Mouse (Mus musculus) lung, adult 2 months (tissue): ENCODE data around the gene Utf1. TPM values are rescaled to one million over a fixed set of nuclear protein-coding genes. Genes with fewer than 3 reads are reported as not detected.

Experiments used
- DNase-seq: peaks from one replicate; pipeline ENCODE4 v3.0.0; 2022
- H3K4me1 ChIP-seq: fragments of 200-500 bp; 2 replicates; pipeline ENCODE4 v1.6.1; 2011; ENCODE audit warnings: low read length; ENCODE audit not compliant: control insufficient read depth, insufficient read depth
- H3K4me3 ChIP-seq: fragments of 200-500 bp; replicated peaks from 2 replicates; pipeline ENCODE3; 2011; ENCODE audit warnings: low read depth, mild to moderate bottlenecking, control low read depth, low read length; ENCODE audit errors: extremely low read depth
- CTCF ChIP-seq: fragments of 200-500 bp; IDR thresholded peaks from 2 replicates; pipeline ENCODE4 v1.5.1; 2011; ENCODE audit warnings: mild to moderate bottlenecking, low read length, control low read depth; ENCODE audit not compliant: insufficient read depth
- POLR2A ChIP-seq: fragments of 200-500 bp; IDR thresholded peaks from 2 replicates; pipeline ENCODE4 v1.6.1; 2011; ENCODE audit warnings: low read depth, mild to moderate bottlenecking, control low read depth, low read length, borderline replicate concordance; ENCODE audit errors: extremely low read depth
- WGBS: fragments of 180-500 bp; shearing (Covaris S2); methylation state at CpG from one replicate; pipeline ENCODE4 v1.1.7; 2018; 5-methylcytosine and 5-hydroxymethylcytosine counted together
- polyA plus RNA-seq: library from polyadenylated mRNA; depleted of rRNA; stranded (reverse); fragments of >200 nt; gene quantifications from 2 replicates; pipeline ENCODE4 v1.2.3, GENCODE M21; 2012

Utf1 gene
- polyA plus RNA-seq, 1 experiment: not detected

DNA sequence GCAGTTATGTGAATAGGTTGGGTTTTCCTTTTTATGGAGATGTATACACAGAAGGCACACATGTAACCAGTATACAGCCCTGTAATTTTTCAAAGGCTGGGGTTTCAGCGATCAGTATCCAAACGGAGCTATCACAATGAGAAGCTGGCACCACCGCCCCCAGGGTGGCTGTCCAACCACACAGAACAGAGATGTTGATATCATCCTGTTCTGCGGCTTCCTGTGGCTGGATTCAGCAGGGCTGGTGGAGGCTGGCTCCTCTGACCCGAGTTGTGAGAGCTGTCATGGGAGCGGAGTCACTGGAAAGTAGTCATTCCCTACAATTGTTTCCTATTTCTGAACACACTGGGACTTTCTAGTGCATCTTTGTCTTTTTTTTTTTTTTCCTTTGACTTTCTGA lies 38.3 kb upstream of the Utf1 start:
- no peak for DNase-seq
- no peak for TF ChIP-seq POLR2A
- TF ChIP-seq CTCF: no peak
- H3K4me1 ChIP-seq: no peaks in the 10 kb centered on the region
- no peak overlapping the region for H3K4me3 ChIP-seq
- WGBS: 13% methylated on average over 6 of the region's 6 CpGs

DNA sequence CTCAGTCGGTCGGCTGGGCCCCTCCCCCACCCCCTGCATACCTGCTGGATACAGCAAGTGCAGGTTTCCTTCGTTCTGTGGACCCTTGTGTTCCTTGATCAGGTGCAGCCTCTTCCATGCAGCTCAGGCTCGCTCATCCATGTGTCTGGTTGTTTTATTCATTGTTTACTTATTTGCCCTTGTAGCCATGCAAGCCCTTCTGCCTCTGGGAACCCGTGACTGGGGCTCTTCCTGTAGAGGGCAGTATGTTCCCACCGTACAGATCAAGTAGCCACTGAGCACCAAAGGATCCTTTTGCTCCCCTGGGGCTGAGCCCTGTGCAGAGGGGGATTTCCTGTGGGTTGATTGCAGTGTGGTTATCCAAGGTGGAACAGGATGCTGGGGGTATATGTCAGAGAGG lies 37.9 kb upstream of the Utf1 start:
- DNase-seq: peak; percentile 8
- Histone ChIP-seq H3K4me1 (no peaks in the 10 kb centered on the region), H3K4me3 (no peak overlapping the region)
- WGBS: 5% methylated on average over 6 of the region's 6 CpGs
- TF ChIP-seq POLR2A: no peak
- peak; percentile 25; the same call in 1 of the 2 replicates for TF ChIP-seq CTCF

DNA sequence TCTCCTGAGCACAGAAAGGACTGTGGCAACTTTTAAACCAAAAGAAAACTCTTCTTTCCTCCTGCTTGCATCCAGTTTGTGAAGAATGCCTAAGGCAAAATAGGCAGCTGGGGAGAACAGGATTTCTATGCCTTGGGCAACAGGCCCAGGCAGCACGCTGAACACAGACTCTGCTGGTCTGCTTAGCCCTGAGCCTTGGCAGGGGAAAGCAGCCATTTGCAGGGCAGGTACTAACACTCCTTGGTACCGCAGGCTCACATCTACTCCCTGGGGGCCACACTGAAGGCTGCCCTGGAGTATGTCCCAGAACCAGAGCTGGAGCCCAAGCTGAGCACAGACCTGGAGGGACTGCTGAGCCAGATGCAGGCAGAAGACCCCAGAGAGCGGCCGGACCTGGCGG lies 35.4 kb upstream of the Utf1 start:
- TF ChIP-seq CTCF: no peak
- no peak for TF ChIP-seq POLR2A
- no peak for DNase-seq
- Histone ChIP-seq H3K4me3 (no peak overlapping the region), H3K4me1 (no peaks in the 10 kb centered on the region)
- WGBS: 75% methylated on average over 5 of the region's 5 CpGs

GRCm38 (mm10) chr7:139909469-139909868 lies 34.1 kb upstream of the Utf1 start:
- Histone ChIP-seq H3K4me3 (no peak overlapping the region), H3K4me1 (no peaks in the 10 kb centered on the region)
- WGBS: 56% methylated on average over 6 of the region's 6 CpGs
- TF ChIP-seq CTCF (no peak), POLR2A (no peak)
- no peak for DNase-seq

GRCm38 (mm10) chr7:139910204-139910835 lies 33.3 kb upstream of the Utf1 start:
- H3K4me1 ChIP-seq: no peaks in the 10 kb centered on the region
- DNase-seq: no peak
- H3K4me3 ChIP-seq: no peak overlapping the region
- TF ChIP-seq CTCF (no peak), POLR2A (no peak)
- WGBS: 52% methylated on average over 11 of the region's 11 CpGs

DNA sequence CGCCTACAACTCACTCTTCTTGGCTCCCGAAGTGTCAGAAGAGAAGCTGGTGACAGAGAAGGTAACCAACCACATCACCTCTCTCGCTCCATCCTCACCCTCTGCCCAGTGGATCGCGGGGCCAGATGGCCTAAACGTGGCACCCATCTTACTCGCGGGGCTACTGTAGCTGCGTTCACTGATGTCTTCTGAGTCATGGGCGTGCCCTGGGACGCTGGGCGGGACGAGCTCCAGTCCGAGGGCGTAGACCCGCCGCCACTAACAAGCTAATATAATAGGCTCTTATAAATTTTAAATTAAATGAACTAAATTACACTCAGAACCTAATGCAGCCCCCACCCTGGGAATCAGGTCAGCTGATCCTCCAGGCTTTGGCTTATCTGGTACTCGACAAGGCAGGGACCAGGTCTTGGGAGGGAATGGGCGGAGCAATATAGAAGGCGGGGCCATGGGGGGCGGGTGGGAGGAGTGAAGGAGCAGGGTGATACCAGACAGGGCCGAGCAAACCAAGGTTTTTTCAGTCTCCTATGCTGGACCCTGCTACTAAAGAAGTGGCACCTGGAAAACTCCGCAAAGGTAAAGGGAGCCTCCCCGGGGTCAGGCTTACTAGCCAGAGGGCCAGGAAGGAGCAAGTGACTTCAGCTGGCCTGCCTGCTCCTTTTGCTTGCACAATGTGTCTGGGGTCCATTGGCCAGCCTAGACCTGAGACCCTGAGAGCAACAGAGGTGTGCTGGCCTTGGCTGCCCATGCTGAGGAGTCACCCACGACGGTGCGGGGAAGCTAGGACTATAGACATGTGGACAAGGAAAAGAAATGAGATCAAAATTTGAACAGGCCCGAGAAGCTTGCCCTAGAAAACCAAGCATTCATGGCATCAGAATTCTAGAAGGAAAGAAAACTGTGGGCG lies 29.2 kb upstream of the Utf1 start:
- DNase-seq: no peak
- H3K4me1 ChIP-seq: 0 out of 2 replicates have a peak, but pooled peaks cover 3% of the 10 kb centered on the region
- TF ChIP-seq CTCF (no peak), POLR2A (no peak)
- H3K4me3 ChIP-seq: no peak overlapping the region
- 11% methylated on average over 29 of the region's 29 CpGs for WGBS

DNA sequence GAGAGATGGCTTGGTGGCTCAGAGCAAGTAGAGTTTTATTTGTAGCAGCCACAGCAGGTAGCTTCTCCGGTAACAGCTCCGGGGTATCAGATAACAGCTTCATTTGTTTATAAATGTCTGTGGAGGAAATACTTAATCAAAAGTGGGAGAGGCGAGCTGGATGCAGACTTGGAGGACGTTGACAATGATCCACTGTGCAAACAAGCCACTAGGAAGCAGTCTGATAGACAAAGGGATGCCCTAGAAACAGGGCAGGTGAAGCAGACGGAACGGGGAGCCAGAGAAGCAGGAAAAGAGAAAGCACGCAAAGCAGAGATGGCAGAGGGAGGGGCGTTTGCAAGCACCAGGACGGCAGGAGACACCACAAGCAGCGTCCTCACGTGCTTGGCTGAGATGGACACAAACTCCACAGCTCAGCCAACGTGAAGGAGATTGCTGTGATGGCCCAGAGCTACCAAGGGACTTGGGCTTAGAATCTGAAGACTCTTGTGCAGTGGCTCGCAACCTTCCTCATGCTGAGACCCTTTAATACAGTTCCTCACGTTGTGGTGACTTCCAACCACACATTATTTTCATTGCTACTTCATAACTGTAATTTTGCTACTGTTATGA lies 27.8 kb upstream of the Utf1 start:
- WGBS: 7% methylated on average over 14 of the region's 14 CpGs
- no peak for TF ChIP-seq CTCF
- TF ChIP-seq POLR2A: no peak

GRCm38 (mm10) chr7:139916345-139916744 lies 27.2 kb upstream of the Utf1 start:
- TF ChIP-seq CTCF (no peak), POLR2A (no peak)
- WGBS: 0% methylated on average over 1 of the region's 1 CpGs
- Histone ChIP-seq H3K4me3 (no peak overlapping the region), H3K4me1 (0 out of 2 replicates have a peak, but pooled peaks cover 3% of the 10 kb centered on the region)
- no peak for DNase-seq

More for the DNA sequence above, 27.8 kb upstream of the Utf1 start:
- Histone ChIP-seq H3K4me1 (0 out of 2 replicates have a peak, but pooled peaks cover 3% of the 10 kb centered on the region), H3K4me3 (no peak overlapping the region)
- DNase-seq: no peak

DNA sequence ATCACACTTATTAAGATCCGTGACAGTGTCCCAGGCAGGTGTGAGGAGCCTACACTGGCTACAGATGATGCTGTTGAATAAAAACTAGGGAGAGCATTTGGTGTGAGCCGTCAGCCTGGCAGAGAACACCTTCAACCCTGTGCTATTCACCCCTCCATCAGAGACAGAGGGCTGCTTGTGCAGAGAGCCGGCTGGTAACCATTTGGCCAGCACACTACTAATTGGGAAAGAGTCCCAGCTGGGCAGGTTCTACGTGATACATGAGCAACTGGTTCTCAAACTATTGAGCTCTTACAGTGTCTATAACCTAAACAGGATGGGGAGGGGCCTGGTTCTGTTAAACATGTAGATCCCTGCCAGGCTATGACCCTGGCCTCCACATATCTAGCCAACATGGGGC lies 25.3 kb upstream of the Utf1 start:
- WGBS: 58% methylated on average over 4 of the region's 4 CpGs
- DNase-seq: no peak
- no peak overlapping the region for H3K4me3 ChIP-seq
- no peak for TF ChIP-seq CTCF
- no peak for TF ChIP-seq POLR2A
- H3K4me1 ChIP-seq: 0 out of 2 replicates have a peak, but pooled peaks cover 3% of the 10 kb centered on the region
